Mouse (Mus musculus): ENCODE results near the gene Lrrtm4.

- TF ChIP-seq CTCF (IDR thresholded peaks at IDR 0.05; ENCODE audit: low read depth, low read length) (no peak), POLR2A (IDR thresholded peaks at IDR 0.05; ENCODE audit: insufficient read depth, low read length) (no peak)
These were observed 457.5 kb downstream of the Lrrtm4 start for GRCm38 (mm10) chr6:80476153-80476552.

Measured in ES-Bruce4 (cell line).